Mouse (Mus musculus) hindbrain, embryonic 14.5 days (tissue): ENCODE measurements at regions not wholly inside any gene's neighbourhood (a gene's known extent, or its start where the extent isn't known, plus 50 kb on each side); places are given as distances from the start of the nearest gene placed in this dataset.

Source experiments
- ATAC-seq: fragments of 200-750 bp; cut with Nextera tagmentation; 2 replicates; pipeline ENCODE4 v1.8.0; 2017; ENCODE audit warnings: moderate number of reproducible peaks, mild to moderate bottlenecking, moderate TSS enrichment, moderate library complexity; ENCODE audit not compliant: low FRiP score
- DNase-seq: peaks from one replicate; pipeline ENCODE4 v3.0.0-alpha.2; 2015; ENCODE audit warnings: low spot score
- H3K27ac ChIP-seq: fragments of 300-500 bp; sonication (generic); 2 replicates; pipeline ENCODE4 v1.5.1; 2014; ENCODE audit warnings: mild to moderate bottlenecking, moderate library complexity
- H3K27me3 ChIP-seq: fragments of 300-500 bp; sonication (generic); 2 replicates; pipeline ENCODE4 v1.6.1; 2014; ENCODE audit warnings: mild to moderate bottlenecking, low read length, mixed read lengths; ENCODE audit not compliant: control insufficient read depth, insufficient read depth
- H3K36me3 ChIP-seq: fragments of 300-500 bp; sonication (generic); replicated peaks from 2 replicates; pipeline ENCODE4 v1.6.1; 2014; ENCODE audit not compliant: control insufficient read depth, insufficient read depth
- H3K4me1 ChIP-seq: fragments of 300-500 bp; sonication (generic); replicated peaks from 2 replicates; pipeline ENCODE4 v1.6.1; 2014; ENCODE audit warnings: antibody characterized with exemption, low read length, mixed read lengths; ENCODE audit not compliant: control insufficient read depth, insufficient read depth
- H3K4me2 ChIP-seq: fragments of 300-500 bp; sonication (generic); replicated peaks from 2 replicates; pipeline ENCODE4 v1.6.1; 2014; ENCODE audit warnings: mild to moderate bottlenecking, moderate library complexity
- H3K4me3 ChIP-seq: fragments of 300-500 bp; sonication (generic); replicated peaks from 2 replicates; pipeline ENCODE4 v1.5.1; 2014; ENCODE audit warnings: mild to moderate bottlenecking, low read length
- H3K9ac ChIP-seq: fragments of 300-500 bp; sonication (generic); 2 replicates; pipeline ENCODE4 v1.6.1; 2014
- H3K9me3 ChIP-seq: fragments of 300-500 bp; sonication (generic); 2 replicates; pipeline ENCODE4 v1.6.1; 2016; ENCODE audit warnings: low read length; ENCODE audit not compliant: control insufficient read depth
- WGBS: fragments of 180-500 bp; shearing (Covaris S2); extraction: QIAGEN DNeasy Blood & Tissue Kit; methylation state at CpG from one replicate; pipeline ENCODE4 v1.1.7; 2014; 5-methylcytosine and 5-hydroxymethylcytosine counted together

DNA sequence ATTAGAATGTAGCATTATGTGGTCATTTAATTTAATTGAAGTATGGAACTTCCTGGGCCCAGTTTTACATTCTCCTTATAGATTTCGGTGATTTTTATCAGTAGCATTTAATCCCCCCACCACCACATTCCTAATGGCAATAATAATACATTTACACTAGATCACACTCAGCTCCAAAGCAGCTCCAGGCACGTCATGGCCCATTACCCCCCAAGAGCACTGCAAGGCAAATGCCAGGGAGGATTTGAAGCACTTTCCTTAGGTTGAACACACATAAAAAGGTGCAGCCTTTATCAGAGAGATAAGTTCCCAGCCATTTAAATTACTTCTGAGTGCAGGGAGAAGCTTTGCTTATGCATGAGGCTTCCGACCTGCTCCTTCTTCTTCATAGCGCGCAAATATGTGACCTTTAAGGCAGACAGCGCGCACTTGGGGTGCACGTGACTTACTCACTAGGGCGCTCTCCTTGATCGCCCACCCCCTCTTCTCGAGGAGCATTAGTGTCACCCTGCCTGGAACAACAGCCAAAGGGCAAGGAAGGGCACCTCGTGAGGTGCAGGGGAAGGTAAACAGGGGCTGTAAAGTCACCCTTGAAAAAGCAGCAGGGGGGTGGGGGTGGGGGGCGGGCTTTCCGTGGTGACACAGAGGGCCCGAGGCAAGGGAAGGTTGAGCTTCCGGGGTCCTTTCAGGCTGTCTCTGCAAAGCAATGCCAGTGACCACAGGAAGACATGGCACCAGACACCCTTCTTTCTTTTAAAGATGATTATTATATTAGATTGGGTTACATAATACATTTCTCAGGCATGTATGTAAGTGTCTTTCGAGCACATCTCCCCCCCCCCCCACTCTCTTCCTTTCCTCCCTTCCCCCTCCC, 160.8 kb upstream of the Spats2l start:
- H3K4me1 ChIP-seq, result peaks cover 19% of the 10 kb centered on the region
- DNase-seq (no peak), ATAC-seq (peak; percentile 59)
- peak overlapping the region; percentile 74 for H3K27ac ChIP-seq
- peak overlapping the region; percentile 47 for H3K4me2 ChIP-seq
- H3K36me3 ChIP-seq, result no peaks in the 10 kb centered on the region
- no peaks in the 10 kb centered on the region for H3K27me3 ChIP-seq
- H3K9ac ChIP-seq, result no peak overlapping the region; the same call in 1 of the 2 replicates
- 0 out of 2 replicates have a peak overlapping the region, but pooled peaks have one; percentile 11 for H3K4me3 ChIP-seq
- WGBS, result 18% methylated on average over 17 of the region's 17 CpGs
- no peaks in the 10 kb centered on the region for H3K9me3 ChIP-seq

DNA sequence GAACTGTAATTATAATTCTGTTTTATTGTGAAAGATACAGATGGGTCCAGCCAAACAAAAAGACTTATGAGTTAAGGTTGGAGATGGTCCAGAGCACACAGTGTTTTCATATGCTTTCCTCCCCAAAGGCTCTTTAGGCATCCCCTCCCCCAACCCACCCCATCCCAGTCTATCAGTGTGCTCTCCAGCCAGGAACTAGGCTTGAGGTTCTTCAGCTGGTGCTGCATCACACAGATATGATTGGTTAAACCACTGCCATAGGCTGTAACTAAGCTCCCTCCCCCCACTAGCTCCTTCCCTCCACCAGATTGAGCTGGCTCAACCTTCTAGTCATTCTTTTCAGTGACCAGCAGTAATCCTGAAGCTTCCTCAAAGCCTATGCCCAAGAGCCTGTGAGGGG, 158.8 kb upstream of the Spats2l start:
- Histone ChIP-seq H3K27ac (no peak overlapping the region), H3K4me3 (no peak overlapping the region), H3K36me3 (no peaks in the 10 kb centered on the region), H3K27me3 (no peaks in the 10 kb centered on the region), H3K9me3 (no peaks in the 10 kb centered on the region), H3K4me1 (peaks cover 14% of the 10 kb centered on the region), H3K4me2 (no peak overlapping the region), H3K9ac (no peak overlapping the region)
- ATAC-seq (no peak), DNase-seq (no peak)

DNA sequence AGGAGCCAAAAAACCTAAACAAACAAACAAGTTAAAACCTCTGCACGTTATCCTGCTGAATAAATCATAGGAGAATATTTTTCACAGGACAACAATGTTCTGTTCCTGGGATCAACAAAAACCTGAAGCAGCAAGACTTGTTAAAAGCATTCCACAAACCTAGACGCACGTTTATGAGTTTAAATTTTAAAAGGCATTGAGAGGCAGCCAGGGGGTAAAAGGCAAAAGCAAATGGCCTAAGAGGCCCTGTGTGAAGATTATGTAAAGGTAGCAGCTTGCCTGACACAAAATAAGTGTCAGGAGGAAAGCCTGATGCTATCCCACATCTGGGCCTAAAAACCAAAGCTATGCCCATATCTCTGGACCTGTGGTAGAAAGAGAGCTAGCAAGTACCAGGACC, 156.6 kb upstream of the Spats2l start:
- no peak for ATAC-seq
- H3K27me3 ChIP-seq, result no peaks in the 10 kb centered on the region
- no peak overlapping the region for H3K4me2 ChIP-seq
- no peak for DNase-seq
- WGBS, result 88% methylated on average over 3 of the region's 3 CpGs
- no peak overlapping the region for H3K4me3 ChIP-seq
- H3K27ac ChIP-seq, result no peak overlapping the region
- H3K36me3 ChIP-seq, result no peaks in the 10 kb centered on the region
- no peak overlapping the region for H3K9ac ChIP-seq
- peaks cover 12% of the 10 kb centered on the region for H3K4me1 ChIP-seq
- no peaks in the 10 kb centered on the region for H3K9me3 ChIP-seq

DNA sequence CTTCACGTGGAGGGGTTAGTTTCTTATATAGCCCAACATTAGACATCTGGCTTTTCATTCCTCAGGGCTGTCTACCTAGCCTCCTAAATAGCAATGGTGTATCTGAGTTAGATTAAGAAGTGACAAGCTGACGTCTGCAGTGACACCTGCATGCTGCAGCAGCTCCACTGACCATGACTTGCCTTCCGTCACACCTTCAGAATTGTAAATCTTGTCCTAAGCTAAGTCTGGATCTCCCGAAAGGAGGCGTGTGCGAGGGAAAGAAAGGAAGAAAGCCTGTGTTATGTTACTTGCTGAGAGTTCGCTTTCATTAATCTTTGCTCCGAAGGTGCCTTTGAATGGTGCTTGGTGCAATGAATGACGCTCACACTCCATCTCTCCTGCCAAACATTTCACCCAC, 151.4 kb upstream of the Spats2l start:
- no peak overlapping the region for H3K4me2 ChIP-seq
- no peaks in the 10 kb centered on the region for H3K9me3 ChIP-seq
- 81% methylated on average over 9 of the region's 9 CpGs for whole genome bisulfite sequencing

DNA sequence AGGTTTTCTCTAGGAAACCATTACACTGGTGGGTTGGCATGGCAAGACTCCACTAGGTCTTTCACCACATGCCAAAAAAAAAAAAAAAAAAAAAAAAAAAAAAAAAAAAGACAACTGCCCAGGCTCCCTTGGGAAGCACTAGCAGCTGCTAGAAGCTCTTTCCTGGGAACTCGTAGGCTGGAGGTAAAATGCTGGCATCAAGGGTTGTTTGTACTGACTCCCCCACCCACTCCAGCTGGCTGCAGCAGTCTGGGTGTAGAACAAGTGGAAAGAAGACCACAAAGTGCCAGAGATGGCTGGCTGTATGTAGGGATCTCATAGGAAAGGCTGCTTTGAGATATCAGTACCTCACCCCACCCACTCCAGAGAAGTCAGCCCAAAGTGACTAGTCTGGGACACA, 140.0 kb upstream of the Spats2l start:
- no peaks in the 10 kb centered on the region for H3K4me1 ChIP-seq
- no peak overlapping the region for H3K4me2 ChIP-seq
- DNase-seq, result no peak
- no peak overlapping the region for H3K9ac ChIP-seq
- WGBS, result 26% methylated on average over 1 of the region's 1 CpGs
- ATAC-seq, result no peak
- no peaks in the 10 kb centered on the region for H3K9me3 ChIP-seq
- H3K4me3 ChIP-seq, result no peak overlapping the region
- H3K27me3 ChIP-seq, result no peaks in the 10 kb centered on the region
- no peak overlapping the region for H3K27ac ChIP-seq
- H3K36me3 ChIP-seq, result no peaks in the 10 kb centered on the region

More for the DNA sequence above, 151.4 kb upstream of the Spats2l start:
- Histone ChIP-seq H3K4me3 (no peak overlapping the region), H3K36me3 (no peaks in the 10 kb centered on the region), H3K9ac (no peak overlapping the region), H3K27ac (no peak overlapping the region), H3K27me3 (no peaks in the 10 kb centered on the region), H3K4me1 (no peaks in the 10 kb centered on the region)
- ATAC-seq, result no peak
- no peak for DNase-seq

DNA sequence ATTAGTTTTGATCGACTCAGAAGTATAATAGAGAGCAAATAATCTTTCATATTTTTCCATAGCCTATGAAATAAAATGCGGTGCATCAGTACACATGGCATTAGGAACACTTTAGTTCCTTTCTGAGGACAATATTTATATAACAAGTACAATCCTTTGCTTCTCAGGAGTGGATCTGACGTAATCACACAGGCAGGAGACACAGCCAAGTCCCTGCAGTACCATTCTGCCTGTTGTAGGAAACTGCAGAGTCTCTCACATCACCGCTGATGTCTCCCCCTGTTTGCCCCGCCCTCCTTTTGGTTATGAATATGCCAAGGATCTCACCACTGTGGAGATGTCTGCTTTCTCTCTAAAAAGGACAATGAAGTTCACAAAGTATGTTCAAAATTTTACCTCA, 131.8 kb upstream of the Spats2l start:
- no peaks in the 10 kb centered on the region for H3K36me3 ChIP-seq
- WGBS, result 82% methylated on average over 5 of the region's 5 CpGs
- no peaks in the 10 kb centered on the region for H3K27me3 ChIP-seq
- DNase-seq, result no peak
- no peak overlapping the region for H3K4me3 ChIP-seq
- H3K27ac ChIP-seq, result no peak overlapping the region
- ATAC-seq, result no peak
- no peak overlapping the region for H3K9ac ChIP-seq
- H3K9me3 ChIP-seq, result no peaks in the 10 kb centered on the region
- H3K4me1 ChIP-seq, result peaks cover 4% of the 10 kb centered on the region; the same call in 1 of the 2 replicates
- H3K4me2 ChIP-seq, result no peak overlapping the region

DNA sequence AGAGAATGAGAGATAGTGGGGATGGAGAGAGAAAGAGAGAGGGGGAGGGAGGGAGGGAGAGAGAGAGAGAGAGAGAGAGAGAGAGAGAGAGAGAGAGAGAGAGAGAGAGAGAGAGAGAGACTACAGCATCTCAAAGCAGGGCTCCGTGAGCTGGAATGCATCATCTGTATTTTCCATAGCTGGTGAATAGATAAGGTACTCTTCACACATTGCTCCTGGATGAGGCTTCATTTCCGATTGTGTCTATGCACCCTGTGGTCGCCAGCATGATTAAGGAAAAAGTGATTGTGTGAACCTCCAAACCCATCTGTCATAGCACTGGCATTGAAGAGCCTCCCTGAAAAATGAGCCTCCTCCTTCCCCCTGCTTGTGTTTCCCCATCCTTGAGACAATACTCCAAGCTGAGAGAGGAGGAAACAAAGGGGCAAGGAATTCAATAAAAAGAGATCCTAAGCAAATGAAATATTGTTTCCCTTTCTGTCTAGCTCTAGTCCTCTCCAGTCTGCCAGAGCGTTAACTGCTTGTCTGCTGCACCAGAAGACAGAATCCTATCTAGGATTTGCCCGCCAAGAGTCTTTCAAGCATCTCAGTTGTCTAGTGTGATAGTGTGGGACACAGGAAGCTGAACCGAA, 130.4 kb upstream of the Spats2l start:
- H3K9ac ChIP-seq, result peak overlapping the region; percentile 28; the same call in 1 of the 2 replicates
- no peaks in the 10 kb centered on the region for H3K36me3 ChIP-seq
- H3K4me3 ChIP-seq, result no peak overlapping the region
- peak; percentile 38 for DNase-seq
- H3K27me3 ChIP-seq, result no peaks in the 10 kb centered on the region
- H3K9me3 ChIP-seq, result no peaks in the 10 kb centered on the region
- H3K27ac ChIP-seq, result peak overlapping the region; percentile 79
- 35% methylated on average over 6 of the region's 6 CpGs for WGBS
- peak overlapping the region; percentile 22; the same call in 1 of the 2 replicates for H3K4me2 ChIP-seq
- ATAC-seq, result peak; percentile 51; the same call in 1 of the 2 replicates
- peaks cover 4% of the 10 kb centered on the region; the same call in 1 of the 2 replicates for H3K4me1 ChIP-seq

DNA sequence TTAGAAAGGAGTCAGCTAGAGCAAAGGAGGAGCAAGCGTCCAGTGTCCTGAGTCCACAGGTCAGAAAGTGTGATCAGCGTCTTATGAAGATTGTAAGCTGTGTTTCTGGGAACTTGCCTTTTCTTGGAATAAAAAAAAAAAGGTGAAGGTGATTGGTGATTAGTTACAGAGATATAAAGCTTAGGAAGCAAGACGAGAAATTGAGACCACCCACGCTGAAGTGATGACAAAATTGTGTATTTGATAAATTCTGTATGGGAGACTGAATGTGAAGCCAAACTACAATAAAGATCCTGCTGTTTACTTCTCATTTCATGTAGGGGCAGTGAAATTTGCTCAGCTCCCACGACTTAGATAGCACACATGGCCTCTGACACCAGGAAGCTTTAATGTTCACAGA, 109.0 kb upstream of the Spats2l start:
- ATAC-seq, result no peak
- Histone ChIP-seq H3K9ac (no peak overlapping the region), H3K4me3 (no peak overlapping the region), H3K4me1 (no peaks in the 10 kb centered on the region), H3K4me2 (no peak overlapping the region), H3K9me3 (no peaks in the 10 kb centered on the region), H3K27ac (no peak overlapping the region), H3K36me3 (no peaks in the 10 kb centered on the region), H3K27me3 (no peaks in the 10 kb centered on the region)
- WGBS, result 82% methylated on average over 5 of the region's 5 CpGs
- DNase-seq, result no peak

DNA sequence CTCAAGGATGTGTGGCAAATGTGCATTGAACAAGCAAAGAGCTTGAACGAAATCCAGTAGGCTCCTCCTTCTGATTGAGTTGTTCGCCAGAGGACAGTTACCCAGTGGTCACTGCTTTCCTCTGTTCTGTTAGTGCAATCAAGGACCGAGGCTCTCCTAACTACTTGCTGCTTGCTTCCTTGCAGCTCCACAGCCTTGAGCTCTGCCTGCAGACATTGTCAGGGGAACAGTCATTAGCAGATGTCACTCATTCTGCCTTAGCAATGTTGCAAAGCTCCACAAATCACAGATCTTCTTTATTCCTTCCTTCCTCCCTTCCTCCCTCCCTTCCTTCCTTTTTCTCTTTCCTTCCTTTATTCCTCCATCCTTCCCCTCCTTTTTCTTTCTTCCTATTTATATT, 108.2 kb upstream of the Spats2l start:
- no peaks in the 10 kb centered on the region for H3K9me3 ChIP-seq
- ATAC-seq (no peak), DNase-seq (peak; percentile 30)
- H3K27ac ChIP-seq, result no peak overlapping the region
- H3K36me3 ChIP-seq, result no peaks in the 10 kb centered on the region
- H3K4me3 ChIP-seq, result no peak overlapping the region
- H3K4me1 ChIP-seq, result no peaks in the 10 kb centered on the region
- H3K27me3 ChIP-seq, result no peaks in the 10 kb centered on the region
- 63% methylated on average over 3 of the region's 3 CpGs for WGBS
- no peak overlapping the region for H3K9ac ChIP-seq
- no peak overlapping the region for H3K4me2 ChIP-seq
